Mouse (Mus musculus) small intestine, adult 2 months (tissue): ENCODE results near the gene Plscr5.

ENCODE experiments used
- CTCF ChIP-seq: fragments of 200-500 bp; IDR thresholded peaks from 2 replicates; pipeline ENCODE4 v1.5.1; 2012; ENCODE audit warnings: low read depth, mild to moderate bottlenecking, control low read depth, inconsistent platforms, low read length, moderate library complexity, mixed read lengths; ENCODE audit not compliant: insufficient replicate concordance, insufficient read length; ENCODE audit errors: extremely low read depth
- POLR2A ChIP-seq: fragments of 200-500 bp; IDR thresholded peaks from 2 replicates; pipeline ENCODE4 v1.6.1; 2012; ENCODE audit warnings: low read depth, mild to moderate bottlenecking, control low read depth, inconsistent platforms, low read length, moderate library complexity

DNA sequence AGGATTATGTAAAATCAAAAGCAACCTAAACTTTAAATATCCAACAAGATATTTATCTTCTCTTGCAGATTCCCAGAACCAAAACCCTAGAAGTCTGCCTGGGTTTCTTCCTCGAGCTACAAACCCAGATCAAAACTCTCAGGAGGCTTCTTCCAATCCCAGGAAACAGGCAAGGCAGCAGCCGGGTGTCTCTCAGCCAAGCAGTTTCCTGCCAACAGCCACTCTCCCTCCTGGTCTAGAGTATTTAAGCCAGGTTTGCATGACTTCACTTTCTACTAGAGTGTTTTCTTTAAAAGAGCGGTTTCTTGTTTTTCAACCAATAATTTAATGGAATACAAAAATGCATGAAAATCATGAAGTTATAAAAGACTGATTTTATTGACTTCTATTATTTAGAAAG is 5.7 kb downstream of the Plscr5 start:
- TF ChIP-seq CTCF (no peak), POLR2A (no peak)
